Mouse (Mus musculus) hindbrain, embryonic 14.5 days (tissue): Measurements from ENCODE around the gene Kdm4b. TPM values are rescaled to one million over a fixed set of nuclear protein-coding genes. Genes with fewer than 3 reads are reported as not detected.

Experiments
- ATAC-seq: fragments of 200-750 bp; cut with Nextera tagmentation; 2 replicates; pipeline ENCODE4 v1.8.0; 2017; ENCODE audit warnings: moderate number of reproducible peaks, mild to moderate bottlenecking, moderate TSS enrichment, moderate library complexity; ENCODE audit not compliant: low FRiP score
- DNase-seq: peaks from one replicate; pipeline ENCODE4 v3.0.0-alpha.2; 2015; ENCODE audit warnings: low spot score
- H3K27ac ChIP-seq: fragments of 300-500 bp; sonication (generic); 2 replicates; pipeline ENCODE4 v1.5.1; 2014; ENCODE audit warnings: mild to moderate bottlenecking, moderate library complexity
- H3K27me3 ChIP-seq: fragments of 300-500 bp; sonication (generic); 2 replicates; pipeline ENCODE4 v1.6.1; 2014; ENCODE audit warnings: mild to moderate bottlenecking, low read length, mixed read lengths; ENCODE audit not compliant: control insufficient read depth, insufficient read depth
- H3K36me3 ChIP-seq: fragments of 300-500 bp; sonication (generic); replicated peaks from 2 replicates; pipeline ENCODE4 v1.6.1; 2014; ENCODE audit not compliant: control insufficient read depth, insufficient read depth
- H3K4me1 ChIP-seq: fragments of 300-500 bp; sonication (generic); replicated peaks from 2 replicates; pipeline ENCODE4 v1.6.1; 2014; ENCODE audit warnings: antibody characterized with exemption, low read length, mixed read lengths; ENCODE audit not compliant: control insufficient read depth, insufficient read depth
- H3K4me2 ChIP-seq: fragments of 300-500 bp; sonication (generic); replicated peaks from 2 replicates; pipeline ENCODE4 v1.6.1; 2014; ENCODE audit warnings: mild to moderate bottlenecking, moderate library complexity
- H3K4me3 ChIP-seq: fragments of 300-500 bp; sonication (generic); replicated peaks from 2 replicates; pipeline ENCODE4 v1.5.1; 2014; ENCODE audit warnings: mild to moderate bottlenecking, low read length
- H3K9ac ChIP-seq: fragments of 300-500 bp; sonication (generic); 2 replicates; pipeline ENCODE4 v1.6.1; 2014
- H3K9me3 ChIP-seq: fragments of 300-500 bp; sonication (generic); 2 replicates; pipeline ENCODE4 v1.6.1; 2016; ENCODE audit warnings: low read length; ENCODE audit not compliant: control insufficient read depth
- WGBS: fragments of 180-500 bp; shearing (Covaris S2); extraction: QIAGEN DNeasy Blood & Tissue Kit; methylation state at CpG from one replicate; pipeline ENCODE4 v1.1.7; 2014; 5-methylcytosine and 5-hydroxymethylcytosine counted together
- polyA plus RNA-seq: library from polyadenylated mRNA; unstranded; fragments of >200 nt; fragmentation: Nextera tagmentation; extraction: Ambion mirVana; gene quantifications from 2 replicates; pipeline ENCODE4 v1.2.1, GENCODE M21; 2014

Kdm4b gene
- polyA plus RNA-seq, 1 experiment from 2014 or later, result 64.3 TPM

- Histone ChIP-seq H3K9me3 (no peaks in the 10 kb centered on the region), H3K9ac (no peak overlapping the region), H3K4me3 (no peak overlapping the region), H3K27me3 (no peaks in the 10 kb centered on the region), H3K27ac (no peak overlapping the region), H3K36me3 (no peaks in the 10 kb centered on the region), H3K4me1 (0 out of 2 replicates have a peak, but pooled peaks cover 10% of the 10 kb centered on the region), H3K4me2 (no peak overlapping the region; the same call in 1 of the 2 replicates)
- 69% methylated on average over 3 of the region's 3 CpGs for WGBS
- ATAC-seq, result no peak
- no peak for DNase-seq
These were observed 38.0 kb upstream of the Kdm4b start for GRCm38 (mm10) chr17:56287830-56288229.

- ATAC-seq (no peak), DNase-seq (no peak)
- Histone ChIP-seq H3K4me2 (peak overlapping the region; percentile 44), H3K4me1 (0 out of 2 replicates have a peak, but pooled peaks cover 10% of the 10 kb centered on the region), H3K9ac (peak overlapping the region; percentile 51; the same call in 1 of the 2 replicates), H3K4me3 (peak overlapping the region; percentile 32; the same call in 1 of the 2 replicates), H3K27me3 (no peaks in the 10 kb centered on the region), H3K36me3 (no peaks in the 10 kb centered on the region), H3K9me3 (no peaks in the 10 kb centered on the region), H3K27ac (no peak overlapping the region; the same call in 1 of the 2 replicates)
- 61% methylated on average over 3 of the region's 3 CpGs for WGBS
These were observed 37.0 kb upstream of the Kdm4b start for GRCm38 (mm10) chr17:56288866-56289265.

- no peak for DNase-seq
- peak overlapping the region; percentile 51 for H3K9ac ChIP-seq
- peak overlapping the region; percentile 44 for H3K4me2 ChIP-seq
- peak overlapping the region; percentile 70 for H3K27ac ChIP-seq
- no peaks in the 10 kb centered on the region for H3K27me3 ChIP-seq
- ATAC-seq, result no peak
- 4% methylated on average over 23 of the region's 23 CpGs for WGBS
- H3K4me1 ChIP-seq, result 0 out of 2 replicates have a peak, but pooled peaks cover 10% of the 10 kb centered on the region
- peak overlapping the region; percentile 32 for H3K4me3 ChIP-seq
- H3K36me3 ChIP-seq, result no peaks in the 10 kb centered on the region
- no peaks in the 10 kb centered on the region for H3K9me3 ChIP-seq
These were observed 36.2 kb upstream of the Kdm4b start for GRCm38 (mm10) chr17:56289371-56290331.

GRCm38 (mm10) chr17:56290388-56291170 is 35.3 kb upstream of the Kdm4b start:
- Histone ChIP-seq H3K4me1 (0 out of 2 replicates have a peak, but pooled peaks cover 10% of the 10 kb centered on the region), H3K9me3 (no peaks in the 10 kb centered on the region), H3K9ac (peak overlapping the region; percentile 51), H3K27ac (peak overlapping the region; percentile 70), H3K36me3 (no peaks in the 10 kb centered on the region), H3K4me3 (peak overlapping the region; percentile 32), H3K27me3 (no peaks in the 10 kb centered on the region), H3K4me2 (peak overlapping the region; percentile 44)
- 5% methylated on average over 17 of the region's 17 CpGs for WGBS
- ATAC-seq (peak; percentile 52), DNase-seq (peak; percentile 74)

GRCm38 (mm10) chr17:56291171-56291511 is 34.7 kb upstream of the Kdm4b start:
- WGBS, result 3% methylated on average over 16 of the region's 16 CpGs

GRCm38 (mm10) chr17:56291826-56292475 is 33.9 kb upstream of the Kdm4b start:
- H3K27me3 ChIP-seq, result no peaks in the 10 kb centered on the region
- DNase-seq (no peak), ATAC-seq (no peak)
- H3K36me3 ChIP-seq, result no peaks in the 10 kb centered on the region
- H3K4me1 ChIP-seq, result 0 out of 2 replicates have a peak, but pooled peaks cover 10% of the 10 kb centered on the region
- peak overlapping the region; percentile 49; the same call in 1 of the 2 replicates for H3K27ac ChIP-seq
- H3K9ac ChIP-seq, result 0 out of 2 replicates have a peak overlapping the region, but pooled peaks have one; percentile 16
- no peak overlapping the region for H3K4me3 ChIP-seq
- H3K4me2 ChIP-seq, result peak overlapping the region; percentile 44; the same call in 1 of the 2 replicates
- no peaks in the 10 kb centered on the region for H3K9me3 ChIP-seq
- 57% methylated on average over 7 of the region's 7 CpGs for WGBS

More at GRCm38 (mm10) chr17:56291171-56291511, 34.7 kb upstream of the Kdm4b start:
- Histone ChIP-seq H3K4me1 (0 out of 2 replicates have a peak, but pooled peaks cover 10% of the 10 kb centered on the region), H3K9me3 (no peaks in the 10 kb centered on the region), H3K4me2 (peak overlapping the region; percentile 44), H3K27me3 (no peaks in the 10 kb centered on the region), H3K36me3 (no peaks in the 10 kb centered on the region), H3K27ac (peak overlapping the region; percentile 49; the same call in 1 of the 2 replicates), H3K9ac (0 out of 2 replicates have a peak overlapping the region, but pooled peaks have one; percentile 16), H3K4me3 (peak overlapping the region; percentile 3; the same call in 1 of the 2 replicates)
- ATAC-seq (peak; percentile 80), DNase-seq (peak; percentile 68)

- 88% methylated on average over 4 of the region's 4 CpGs for WGBS
- no peak for ATAC-seq
- no peak within 1 kb of the TSS for H3K9ac ChIP-seq
- H3K27me3 ChIP-seq, result no peaks in the 10 kb centered on the region
- H3K4me1 ChIP-seq, result 0 out of 2 replicates have a peak, but pooled peaks cover 10% of the 10 kb centered on the region
- no peaks in the 10 kb centered on the region for H3K9me3 ChIP-seq
- peak within 1 kb of the TSS; percentile 49; the same call in 1 of the 2 replicates for H3K27ac ChIP-seq
- no peak within 1 kb of the TSS for H3K4me3 ChIP-seq
- no peak within 1 kb of the TSS for H3K4me2 ChIP-seq
- DNase-seq, result no peak
- no peaks in the 10 kb centered on the region for H3K36me3 ChIP-seq
These were observed 33.2 kb upstream of the Kdm4b start, which contains the start of gene Plin3 for GRCm38 (mm10) chr17:56292531-56293222. Gene Plin3, minus strand, starts transcription at chr17:56292873.

GRCm38 (mm10) chr17:56293291-56293690 is 32.6 kb upstream of the Kdm4b start:
- WGBS, result 95% methylated on average over 1 of the region's 1 CpGs
- Histone ChIP-seq H3K4me2 (no peak overlapping the region), H3K27me3 (no peaks in the 10 kb centered on the region), H3K4me3 (no peak overlapping the region), H3K9me3 (no peaks in the 10 kb centered on the region), H3K9ac (no peak overlapping the region), H3K4me1 (0 out of 2 replicates have a peak, but pooled peaks cover 5% of the 10 kb centered on the region), H3K27ac (no peak overlapping the region), H3K36me3 (no peaks in the 10 kb centered on the region)
- no peak for DNase-seq
- ATAC-seq, result no peak
